ENCODE assay signal across 8 mouse cellular contexts in genomic region chr3:107759929-107760581, GRCm38 (mm10). TPM values are rescaled to one million over a fixed set of nuclear protein-coding genes. Genes with fewer than 3 reads are reported as not detected.
DNase-seq lines count a peak whose midpoint lies in the region; ATAC-seq and TF ChIP-seq lines count a peak whose summit lies in the region.

TSS of gene Csf1 (minus strand) at chr3:107760469.

- TF ChIP-seq CTCF in liver, adult 2 months (IDR thresholded peaks at IDR 0.05; ENCODE audit: low read depth, low read length), result no peak; the same call in none of the 2 replicates

- TF ChIP-seq POLR2A in liver, adult 2 months (IDR thresholded peaks at IDR 0.05; ENCODE audit: extremely low read depth, insufficient read depth, low read length), result peak; percentile 82
- TF ChIP-seq POLR2A in myocyte (IDR thresholded peaks at IDR 0.05; ENCODE audit: insufficient read length, low read depth), result peak; percentile 93

- peak within 1 kb of the TSS; percentile 87 for H3K27ac ChIP-seq in embryonic facial prominence, embryonic 15.5 days (replicated peaks)
- H3K27ac ChIP-seq in heart, embryonic 11.5 days (ENCODE audit: low read depth, low read length), result peak within 1 kb of the TSS; percentile 85
- H3K27ac ChIP-seq in kidney, embryonic 16.5 days (ENCODE audit: low read length), result peak within 1 kb of the TSS; percentile 78
- H3K27ac ChIP-seq in liver, adult 2 months (replicated peaks; ENCODE audit: insufficient read depth, low read depth, low read length), result peak within 1 kb of the TSS; percentile 78

- no peaks in the 10 kb centered on the region for H3K27me3 ChIP-seq in embryonic facial prominence, embryonic 15.5 days
- no peaks in the 10 kb centered on the region for H3K27me3 ChIP-seq in heart, embryonic 11.5 days (ENCODE audit: control insufficient read depth, insufficient read depth, low read length)
- H3K27me3 ChIP-seq in kidney, embryonic 16.5 days (ENCODE audit: insufficient read depth, low read length), result 0 out of 2 replicates have a peak, but pooled peaks cover 4% of the 10 kb centered on the region
- H3K27me3 ChIP-seq in liver, adult 2 months (ENCODE audit: control insufficient read depth, insufficient read depth, low read length), result no peaks in the 10 kb centered on the region
- H3K27me3 ChIP-seq in myocyte (ENCODE audit: control insufficient read depth, insufficient read depth, insufficient read length), result no peaks in the 10 kb centered on the region

- peak within 1 kb of the TSS; percentile 57 for H3ac ChIP-seq in myocyte (ENCODE audit: control insufficient read depth, insufficient read length)

- H3K36me3 ChIP-seq in embryonic facial prominence, embryonic 15.5 days, result 0 out of 2 replicates have a peak, but pooled peaks cover under 1% of the 10 kb centered on the region
- H3K36me3 ChIP-seq in heart, embryonic 11.5 days (ENCODE audit: control insufficient read depth, insufficient read depth, low read length), result no peaks in the 10 kb centered on the region
- no peaks in the 10 kb centered on the region for H3K36me3 ChIP-seq in kidney, embryonic 16.5 days (ENCODE audit: insufficient read depth, low read length)
- H3K36me3 ChIP-seq in liver, adult 2 months (ENCODE audit: control insufficient read depth, insufficient read depth, low read length), result peaks cover 6% of the 10 kb centered on the region
- peaks cover 9% of the 10 kb centered on the region for H3K36me3 ChIP-seq in myocyte (ENCODE audit: control insufficient read depth, insufficient read depth)

- ATAC-seq in embryonic facial prominence, embryonic 15.5 days (ENCODE audit: insufficient number of reproducible peaks, low FRiP score, low TSS enrichment, low read depth), result peak; percentile 86
- peak; percentile 75 for ATAC-seq in heart, embryonic 11.5 days (replicated peaks; ENCODE audit: insufficient number of reproducible peaks, low FRiP score, low TSS enrichment)
- ATAC-seq in kidney, embryonic 16.5 days (ENCODE audit: low FRiP score, low TSS enrichment), result peak; percentile 92

- peaks cover 36% of the 10 kb centered on the region for H3K4me1 ChIP-seq in embryonic facial prominence, embryonic 15.5 days
- H3K4me1 ChIP-seq in heart, embryonic 11.5 days (ENCODE audit: control insufficient read depth, insufficient read depth, low read length), result peaks cover 14% of the 10 kb centered on the region
- H3K4me1 ChIP-seq in kidney, embryonic 16.5 days (ENCODE audit: insufficient read depth, low read length), result peaks cover 19% of the 10 kb centered on the region
- H3K4me1 ChIP-seq in liver, adult 2 months (ENCODE audit: control insufficient read depth, insufficient read depth, low read length), result peaks cover 16% of the 10 kb centered on the region

- under 1% methylated on average over 53 of the region's 56 CpGs for WGBS in embryonic facial prominence, embryonic 15.5 days
- under 1% methylated on average over 42 of the region's 56 CpGs for WGBS in heart, embryonic 11.5 days (ENCODE audit: insufficient replicate concordance)
- 0% methylated on average over 52 of the region's 56 CpGs for WGBS in kidney, embryonic 16.5 days
- WGBS in liver, adult 2 months, result under 1% methylated on average over 56 of the region's 56 CpGs

- no peaks in the 10 kb centered on the region for H3K9me3 ChIP-seq in embryonic facial prominence, embryonic 15.5 days (replicated peaks)
- H3K9me3 ChIP-seq in heart, embryonic 11.5 days (replicated peaks; ENCODE audit: control insufficient read depth, low read length), result no peaks in the 10 kb centered on the region
- no peaks in the 10 kb centered on the region for H3K9me3 ChIP-seq in kidney, embryonic 16.5 days (ENCODE audit: low read length)

- DNase-seq in 3T3-L1 (ENCODE audit: low read depth, low spot score), result peak; percentile 96
- peak; percentile 86 to 88 for DNase-seq in adrenal gland, postnatal 36 days
- DNase-seq in liver, adult 2 months (ENCODE audit: extremely low read depth, low read depth, low spot score), result peak; percentile 72
- DNase-seq in spleen, postnatal 4 days (ENCODE audit: low spot score in 2 of 2), result peak; percentile 61 to 84

- peaks cover 4% of the 10 kb centered on the region; the same call in 1 of the 2 replicates for H3K79me2 ChIP-seq in liver, adult 2 months (ENCODE audit: control insufficient read depth, insufficient read depth, low read length)
- H3K79me2 ChIP-seq in myocyte (ENCODE audit: control insufficient read depth, insufficient read depth), result peaks cover 41% of the 10 kb centered on the region

- H3K9ac ChIP-seq in embryonic facial prominence, embryonic 15.5 days, result peak within 1 kb of the TSS; percentile 87
- H3K9ac ChIP-seq in heart, embryonic 11.5 days (ENCODE audit: low read depth, low read length), result peak within 1 kb of the TSS; percentile 84
- peak within 1 kb of the TSS; percentile 90 for H3K9ac ChIP-seq in kidney, embryonic 16.5 days (replicated peaks; ENCODE audit: low read length)
- peak within 1 kb of the TSS; percentile 86 for H3K9ac ChIP-seq in liver, adult 2 months (ENCODE audit: low read depth, low read length)

- H3K4me2 ChIP-seq in embryonic facial prominence, embryonic 15.5 days (replicated peaks), result peak within 1 kb of the TSS; percentile 70
- H3K4me2 ChIP-seq in heart, embryonic 11.5 days, result peak within 1 kb of the TSS; percentile 69
- peak within 1 kb of the TSS; percentile 82 for H3K4me2 ChIP-seq in kidney, embryonic 16.5 days (replicated peaks; ENCODE audit: low read depth, low read length)
- H3K4me2 ChIP-seq in myocyte (ENCODE audit: low read depth), result peak within 1 kb of the TSS; percentile 88

- peak within 1 kb of the TSS; percentile 69 for H3K4me3 ChIP-seq in embryonic facial prominence, embryonic 15.5 days (replicated peaks)
- H3K4me3 ChIP-seq in heart, embryonic 11.5 days (ENCODE audit: low read depth, low read length), result peak within 1 kb of the TSS; percentile 53
- H3K4me3 ChIP-seq in kidney, embryonic 16.5 days (ENCODE audit: low read length), result peak within 1 kb of the TSS; percentile 78
- peak within 1 kb of the TSS; percentile 66 for H3K4me3 ChIP-seq in liver, adult 2 months (ENCODE audit: insufficient read depth, low read depth, low read length)
- H3K4me3 ChIP-seq in myocyte, result peak within 1 kb of the TSS; percentile 78

TF ChIP-seq in myocyte, 11 proteins besides CTCF, POLR2A, EP300 and RAD21:
- TF ChIP-seq REST (IDR thresholded peaks at IDR 0.05; ENCODE audit: insufficient read depth, insufficient read length) (no peak), MYOG (IDR thresholded peaks at IDR 0.05; ENCODE audit: control insufficient read depth in 1 of 3, insufficient read depth in 1 of 3, insufficient read length in 2 of 3, low read depth in 2 of 3) (peak in 1 of 3 experiments; percentile 18), SRF (IDR thresholded peaks at IDR 0.05; ENCODE audit: control insufficient read depth, insufficient read length, low read depth) (peak; percentile 4), POLR2AphosphoS2 (IDR thresholded peaks at IDR 0.05; ENCODE audit: insufficient read length, low read depth) (peak; percentile 92), TCF12 (IDR thresholded peaks at IDR 0.05; ENCODE audit: insufficient read depth, poor library complexity, severe bottlenecking) (no peak), MAX (IDR thresholded peaks at IDR 0.05; ENCODE audit: low read depth) (no peak), MYOD1 (IDR thresholded peaks at IDR 0.05; ENCODE audit: control insufficient read depth in 1 of 3, insufficient read length in 2 of 3, low read depth in 2 of 3) (peak in 1 of 3 experiments; percentile 1), CEBPB (IDR thresholded peaks at IDR 0.05; ENCODE audit: insufficient read depth, poor library complexity, severe bottlenecking) (no peak), USF1 (IDR thresholded peaks at IDR 0.05; ENCODE audit: low read depth) (peak; percentile 72), TCF3 (IDR thresholded peaks at IDR 0.05; ENCODE audit: insufficient read length, low read depth) (no peak), E2F4 (IDR thresholded peaks at IDR 0.05; ENCODE audit: insufficient read depth) (no peak)

RNA-seq across cellular contexts. Expression of gene Csf1, which starts in this region (rescaled TPM):
- total RNA-seq in adrenal gland, postnatal 36 days (2021), result 10 to 100 TPM; 14.2 to 27.4 TPM
- polyA plus RNA-seq in embryonic facial prominence, embryonic 15.5 days (2015; fragmentation: Nextera tagmentation; extraction: Ambion mirVana), result 18.0 and 18.5 TPM in 2 replicates
- polyA plus RNA-seq in heart, embryonic 11.5 days (2014; fragmentation: Nextera tagmentation; extraction: Ambion mirVana), result 10.7 and 11.0 TPM in 2 replicates
- 9.0 and 9.4 TPM in 2 replicates for polyA plus RNA-seq in kidney, embryonic 16.5 days (2015; fragmentation: Nextera tagmentation; extraction: Ambion mirVana)
- total RNA-seq in liver, adult 2 months (2014; rRNA removed), result 3.0 and 3.3 TPM in 2 replicates
- 4.6 and 6.6 TPM in 2 replicates for polyA plus RNA-seq in liver, adult 2 months (2012; rRNA removed)
- 68.1 TPM for polyA plus RNA-seq in myocyte (2012; fragmentation: generic; extraction: Trizol)

Comparison
In these comparisons a context has a peak if more than half of its experiments do, and no peak if none do; other contexts are left out.
1. Peak in every context shown above with its lines: DNase-seq, ATAC-seq, H3K4me3 ChIP-seq and H3K27ac ChIP-seq.